Mouse (Mus musculus): Measurements from ENCODE around the gene Olfr905. TPM values are rescaled to one million over a fixed set of nuclear protein-coding genes. Genes with fewer than 3 reads are reported as not detected.

Olfr905 gene
- total RNA-seq (2021): not detected in 2 replicates
- long read RNA-seq: 0 reads

DNA sequence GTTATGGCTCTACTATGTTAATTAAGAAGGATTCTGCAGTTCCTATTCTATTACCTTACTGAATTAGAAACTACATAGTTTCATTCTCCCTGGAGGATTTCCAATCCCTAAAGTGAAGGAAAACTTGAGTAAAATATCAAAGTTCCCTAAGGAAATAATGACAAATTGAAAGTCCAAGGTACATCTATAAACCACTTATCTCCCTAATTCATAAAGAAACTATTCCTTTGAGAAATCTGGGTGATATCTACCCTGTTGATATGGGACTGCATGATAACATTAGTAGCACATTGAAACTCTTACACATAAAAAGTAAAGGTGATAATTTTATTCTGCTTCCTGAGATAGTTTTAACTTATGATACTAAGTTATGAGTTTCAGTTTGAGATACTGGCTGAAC, at the start of gene Olfr905:
Gene Olfr905, plus strand, starts transcription at position 301 of the 400 bp plus-strand sequence.
- DNase-seq: no peak

DNA sequence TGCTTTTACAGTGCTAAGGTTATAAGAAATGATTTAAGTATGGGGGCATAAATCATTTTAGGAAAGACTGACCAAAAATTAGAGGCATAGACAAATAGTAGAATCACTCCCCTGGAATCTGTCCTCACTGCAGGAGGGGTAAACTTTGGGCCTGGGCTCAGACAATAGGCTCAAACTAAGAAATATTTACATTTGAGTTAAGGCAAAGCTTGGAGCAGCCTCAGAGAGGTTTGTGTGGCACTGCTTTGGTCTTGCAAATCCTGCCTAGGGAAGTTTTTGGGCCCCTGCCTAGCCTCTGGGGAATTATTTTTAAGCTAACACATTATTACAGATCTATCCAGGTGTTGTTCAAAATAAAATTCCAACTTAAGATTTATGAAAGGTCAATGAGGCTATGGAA, 47.1 kb upstream of the Olfr905 start:
- DNase-seq: no peak

GRCm38 (mm10) chr9:38427026-38427425, 43.9 kb upstream of the Olfr905 start:
- DNase-seq: no peak

GRCm38 (mm10) chr9:38429155-38429554, 41.8 kb upstream of the Olfr905 start, which contains the start of gene Olfr901:
Gene Olfr901, plus strand, starts transcription at chr9:38429455.
- no peak for DNase-seq

DNA sequence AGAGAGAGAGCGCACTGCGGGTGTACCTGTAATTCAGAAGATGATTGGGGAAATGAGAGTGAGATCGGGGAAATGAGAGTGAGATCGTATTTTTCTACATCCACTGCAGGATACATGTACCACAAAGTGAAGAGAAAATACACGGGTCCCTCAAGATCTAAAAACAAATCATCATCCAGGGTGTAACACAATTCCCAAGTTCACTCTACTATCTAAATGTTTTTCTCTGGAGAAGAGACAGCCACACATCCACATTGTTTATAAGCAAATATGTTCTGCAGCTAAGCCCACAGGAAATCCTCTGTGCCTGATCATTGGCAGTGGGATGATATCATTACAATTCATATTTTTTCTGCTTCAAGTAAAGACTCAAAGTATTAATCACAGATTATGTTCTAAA, 23.6 kb upstream of the Olfr905 start, which contains the start of gene Olfr902:
Gene Olfr902, plus strand, starts transcription at position 301 of the 400 bp plus-strand sequence.
- DNase-seq: no peak

DNA sequence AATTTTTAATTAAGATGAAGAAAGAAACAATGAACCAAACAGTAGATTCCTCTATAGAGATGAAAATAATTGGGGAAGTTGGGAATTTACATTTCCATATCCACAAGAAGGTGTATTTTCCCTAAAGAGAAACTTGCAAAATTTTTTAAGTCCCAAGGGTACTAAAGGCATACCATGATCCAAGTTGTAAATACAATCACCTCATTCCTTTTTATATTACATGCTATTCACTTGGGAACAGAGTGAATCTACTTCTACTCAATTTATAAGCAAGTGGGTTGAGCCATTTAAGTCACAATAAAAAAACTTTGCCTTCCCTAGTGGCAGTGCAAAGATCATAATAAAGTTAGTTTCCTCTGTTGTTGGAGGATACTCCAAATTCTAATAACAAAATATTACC, 8.1 kb upstream of the Olfr905 start, which contains the start of gene Olfr904:
Gene Olfr904, plus strand, starts transcription at position 301 of the 400 bp plus-strand sequence.
- no peak for DNase-seq

DNA sequence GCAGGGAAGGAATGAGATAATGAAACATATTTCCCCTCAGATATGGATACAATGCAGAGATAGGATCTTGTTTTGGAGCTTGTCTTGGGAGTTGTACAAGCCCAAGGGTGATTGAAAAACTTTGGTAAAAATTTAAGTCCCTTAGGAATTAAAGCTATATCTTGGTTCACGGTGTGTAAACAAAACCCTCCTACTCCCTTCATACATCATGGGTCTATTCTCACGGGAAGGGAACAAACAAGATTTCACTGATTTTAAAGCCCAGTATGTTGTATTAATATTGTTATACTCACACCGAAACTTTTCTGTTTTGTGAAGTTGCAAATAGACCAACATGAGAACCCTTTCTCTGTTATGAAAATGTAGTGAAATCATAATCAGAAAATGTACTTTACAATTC, 15.9 kb downstream of the Olfr905 start, which contains the start of gene Olfr906:
Gene Olfr906, plus strand, starts transcription at position 301 of the 400 bp plus-strand sequence.
- DNase-seq: no peak

- DNase-seq: no peak
These were observed 24.6 kb downstream of the Olfr905 start, which contains the start of gene Olfr907 for GRCm38 (mm10) chr9:38495501-38495900. Gene Olfr907, plus strand, starts transcription at chr9:38495801.

DNA sequence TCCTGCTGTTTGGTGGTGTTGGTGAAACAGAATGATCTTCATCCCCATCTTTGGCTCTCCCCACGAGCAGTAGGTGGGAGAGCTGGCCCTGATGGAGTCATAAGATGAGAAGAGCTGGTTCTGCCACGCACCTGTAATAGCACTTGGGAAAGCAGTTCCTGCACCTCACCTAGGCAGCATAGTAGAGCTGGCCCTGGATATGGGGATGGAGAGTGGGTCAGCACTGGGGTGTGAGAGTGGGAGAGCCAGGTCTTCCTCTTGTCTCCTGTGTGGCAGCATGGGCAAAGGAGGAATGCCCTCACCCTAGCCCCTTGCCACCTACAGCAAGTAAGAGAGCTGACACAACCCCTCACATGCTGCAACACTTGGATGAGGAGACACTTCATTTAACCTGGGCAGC, 41.4 kb downstream of the Olfr905 start:
- DNase-seq: no peak

GRCm38 (mm10) chr9:38521280-38521679, 50.4 kb downstream of the Olfr905 start, which contains the start of gene Olfr911-ps1:
Gene Olfr911-ps1, plus strand, starts transcription at chr9:38521580.
- DNase-seq: no peak

Other genes with a start within 250 kb of the Olfr905 start
- gene Olfr143, start 218.3 kb upstream of the Olfr905 start, total RNA-seq (2021): not detected in 2 replicates
- gene Olfr895, start 203.3 kb upstream of the Olfr905 start, total RNA-seq (2021): not detected in 2 replicates
- not detected in 2 replicates for gene Olfr896-ps1, start 180.0 kb upstream of the Olfr905 start, total RNA-seq (2021)
- gene Olfr25, start 142.0 kb upstream of the Olfr905 start, total RNA-seq (2021): not detected in 2 replicates
- not detected in 2 replicates for gene Olfr898, start 122.7 kb upstream of the Olfr905 start, total RNA-seq (2021)
- not detected in 2 replicates for gene Olfr250, start 104.2 kb upstream of the Olfr905 start, total RNA-seq (2021)
- not detected in 2 replicates for gene Olfr251, start 94.0 kb upstream of the Olfr905 start, total RNA-seq (2021)
- gene Olfr147, start 69.4 kb upstream of the Olfr905 start, total RNA-seq (2021): not detected in 2 replicates
- gene Olfr901, start 41.7 kb upstream of the Olfr905 start, total RNA-seq (2021): not detected in 2 replicates
- gene Olfr902, start 23.5 kb upstream of the Olfr905 start, total RNA-seq (2021): not detected in 2 replicates
- gene Olfr904, start 8.0 kb upstream of the Olfr905 start, total RNA-seq (2021): not detected in 2 replicates
- not detected in 2 replicates for gene Olfr906, start 16.0 kb downstream of the Olfr905 start, total RNA-seq (2021)
- gene Olfr907, start 24.7 kb downstream of the Olfr905 start, total RNA-seq (2021): not detected in 2 replicates
- not detected in 2 replicates for gene Olfr911-ps1, start 50.5 kb downstream of the Olfr905 start, total RNA-seq (2021)
- not detected in 2 replicates for gene Olfr910, start 66.7 kb downstream of the Olfr905 start, total RNA-seq (2021)
- gene Olfr912, start 109.1 kb downstream of the Olfr905 start, total RNA-seq (2021): not detected in 2 replicates
- not detected in 2 replicates for gene Olfr913, start 121.7 kb downstream of the Olfr905 start, total RNA-seq (2021)
- not detected in 2 replicates for gene Olfr914, start 134.0 kb downstream of the Olfr905 start, total RNA-seq (2021)
- gene Olfr916, start 188.8 kb downstream of the Olfr905 start, total RNA-seq (2021): not detected in 2 replicates
- gene Olfr917, start 194.7 kb downstream of the Olfr905 start, total RNA-seq (2021): not detected in 2 replicates
- gene Olfr918, start 203.5 kb downstream of the Olfr905 start, total RNA-seq (2021): not detected in 2 replicates
- gene Olfr919, start 232.6 kb downstream of the Olfr905 start, total RNA-seq (2021): not detected in 2 replicates
- gene Vwa5a, start 247.2 kb downstream of the Olfr905 start, total RNA-seq (2021): 39.8 and 55.8 TPM in 2 replicates